Comparison of ENCODE assay signal across 9 mouse cellular contexts in the genomic region with DNA sequence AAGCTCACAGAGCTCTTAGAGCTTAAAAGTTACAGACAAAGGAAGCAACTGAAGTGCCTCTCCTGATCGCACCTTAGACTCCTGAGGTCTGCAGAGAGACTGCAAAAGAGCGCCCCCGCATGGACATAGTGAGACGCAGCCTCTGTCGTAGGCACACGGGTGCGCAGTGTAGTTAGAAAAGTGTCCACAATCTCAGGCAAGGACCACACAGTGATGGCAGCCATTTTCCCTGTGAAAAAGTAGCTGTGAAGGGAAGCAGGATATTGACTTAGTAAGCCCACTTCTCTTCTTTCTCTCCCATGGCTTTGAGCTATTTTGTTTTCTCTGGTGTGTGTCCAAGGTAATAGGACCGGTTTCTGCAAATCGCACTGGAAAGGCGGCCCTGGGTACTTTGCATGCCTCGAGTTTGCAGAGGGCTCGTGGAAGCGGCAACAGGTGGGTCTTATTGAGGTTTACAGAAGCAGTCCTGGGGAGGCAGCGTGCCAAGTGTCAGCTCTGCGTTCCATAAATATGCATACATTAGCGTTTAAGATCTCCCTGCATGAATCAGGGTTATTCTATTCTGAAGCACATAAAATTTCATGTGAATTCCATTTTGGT.
A peak's percentile ranks its signal among the peaks of the same experiment; 100 is the strongest.
DNase-seq lines count a peak whose midpoint lies in the region; ATAC-seq lines count a peak whose summit lies in the region.
"Had no signal": no experiment of that assay in that cellular context is flagged by ENCODE, and none has a peak within 500 bp of the region (broad histone marks: within the 10 kb centered on the region; RNA-seq: fewer than 3 reads in every experiment).

No protein-coding gene starts in this region.

- DNase-seq in ZHBTc4 (ENCODE audit: low read depth, low spot score) = peak; percentile 84
- DNase-seq in embryo, embryonic 10 days (ENCODE audit: low spot score) = peak; percentile 83
- peak; percentile 27 to 76 for DNase-seq in kidney, postnatal 36 days
- DNase-seq in retina, postnatal 1 day = peak; percentile 51

- no peak overlapping the region for H3K4me3 ChIP-seq in hindbrain, embryonic 16.5 days (ENCODE audit: low read length)
- H3K4me3 ChIP-seq in hindbrain, embryonic 13.5 days = no peak overlapping the region
- H3K4me3 ChIP-seq: midbrain, embryonic 12.5 days had no signal

- no peak overlapping the region for H3K27ac ChIP-seq in hindbrain, embryonic 16.5 days (ENCODE audit: low read depth, low read length)
- no peak overlapping the region for H3K27ac ChIP-seq in hindbrain, embryonic 13.5 days
- H3K27ac ChIP-seq: midbrain, embryonic 12.5 days had no signal

- no peaks in the 10 kb centered on the region for H3K9me3 ChIP-seq in hindbrain, embryonic 16.5 days (ENCODE audit: control insufficient read depth, low read length)
- no peaks in the 10 kb centered on the region for H3K9me3 ChIP-seq in hindbrain, embryonic 13.5 days
- H3K9me3 ChIP-seq: midbrain, embryonic 12.5 days had no signal

- H3K4me2 ChIP-seq in hindbrain, embryonic 16.5 days (ENCODE audit: low read length) = 0 out of 2 replicates have a peak overlapping the region, but pooled peaks have one; percentile 4
- H3K4me2 ChIP-seq in hindbrain, embryonic 13.5 days = no peak overlapping the region
- H3K4me2 ChIP-seq: midbrain, embryonic 12.5 days had no signal

- ATAC-seq in hindbrain, embryonic 16.5 days = no peak
- no peak for ATAC-seq in hindbrain, embryonic 13.5 days (ENCODE audit: low FRiP score)
- no peak for ATAC-seq in erythroid progenitor cell, adult 5-6 weeks (replicated peaks; ENCODE audit: low FRiP score, poor library complexity, severe bottlenecking)
- ATAC-seq in megakaryocyte-erythroid progenitor cell, adult 5-6 weeks (replicated peaks; ENCODE audit: low FRiP score, low TSS enrichment, poor library complexity, severe bottlenecking) = no peak

- no peaks in the 10 kb centered on the region for H3K4me1 ChIP-seq in hindbrain, embryonic 16.5 days (ENCODE audit: control insufficient read depth, insufficient read depth, low read depth, low read length)
- H3K4me1 ChIP-seq in hindbrain, embryonic 13.5 days (replicated peaks) = no peaks in the 10 kb centered on the region
- H3K4me1 ChIP-seq: midbrain, embryonic 12.5 days had no signal

- H3K27me3 ChIP-seq in hindbrain, embryonic 16.5 days (replicated peaks; ENCODE audit: control insufficient read depth, insufficient read depth, low read length) = no peaks in the 10 kb centered on the region; the same call in 1 of the 2 replicates
- 0 out of 2 replicates have a peak, but pooled peaks cover 10% of the 10 kb centered on the region for H3K27me3 ChIP-seq in hindbrain, embryonic 13.5 days

- H3K36me3 ChIP-seq in hindbrain, embryonic 16.5 days (ENCODE audit: control insufficient read depth, insufficient read depth, low read length) = no peaks in the 10 kb centered on the region
- no peaks in the 10 kb centered on the region for H3K36me3 ChIP-seq in hindbrain, embryonic 13.5 days
- H3K36me3 ChIP-seq: midbrain, embryonic 12.5 days had no signal

- H3K9ac ChIP-seq in hindbrain, embryonic 16.5 days (ENCODE audit: low read depth, low read length) = no peak overlapping the region
- H3K9ac ChIP-seq in hindbrain, embryonic 13.5 days = no peak overlapping the region
- H3K9ac ChIP-seq: midbrain, embryonic 12.5 days had no signal

- WGBS in hindbrain, embryonic 16.5 days = 26% methylated on average over 16 of the region's 16 CpGs
- 39% methylated on average over 16 of the region's 16 CpGs for WGBS in hindbrain, embryonic 13.5 days
